Mouse (Mus musculus): ENCODE results near the gene Arhgdig. TPM values are rescaled to one million over a fixed set of nuclear protein-coding genes. Genes with fewer than 3 reads are reported as not detected.
A peak's percentile ranks its signal among the peaks of the same experiment; 100 is the strongest.

The Arhgdig gene
- 10 to 100 TPM; 59.6 to 69.7 (median 67.6) TPM for total RNA-seq (2022)

GRCm38 (mm10) chr17:26207686-26208085 lies at the start of gene Arhgdig:
TSS of gene Arhgdig (minus strand) at chr17:26207786.
- DNase-seq (ENCODE audit: low spot score in 2 of 2) = no peak

GRCm38 (mm10) chr17:26255313-26255712 lies 47.7 kb upstream of the Arhgdig start:
- no peak for DNase-seq (ENCODE audit: low spot score in 2 of 2)

GRCm38 (mm10) chr17:26253399-26253798 lies 45.8 kb upstream of the Arhgdig start:
- no peak for DNase-seq (ENCODE audit: low spot score in 2 of 2)

GRCm38 (mm10) chr17:26252539-26253251 lies 45.1 kb upstream of the Arhgdig start, which contains the start of gene Luc7l:
TSS of gene Luc7l (plus strand) at chr17:26252896.
- DNase-seq (ENCODE audit: low spot score in 2 of 2) = peak; percentile 91 to 95

- no peak for DNase-seq (ENCODE audit: low spot score in 2 of 2)
These were observed 44.4 kb upstream of the Arhgdig start for GRCm38 (mm10) chr17:26251886-26252538.

- peak; percentile 88 to 93 for DNase-seq (ENCODE audit: low spot score in 2 of 2)
These were observed 36.7 kb upstream of the Arhgdig start, which contains the start of gene Fam234a for GRCm38 (mm10) chr17:26244101-26244841. TSS of gene Fam234a (minus strand) at chr17:26244242.

- DNase-seq (ENCODE audit: low spot score in 2 of 2) = no peak
These were observed 36.0 kb upstream of the Arhgdig start for GRCm38 (mm10) chr17:26243471-26244100.

- no peak for DNase-seq (ENCODE audit: low spot score in 2 of 2)
These were observed 33.4 kb upstream of the Arhgdig start for GRCm38 (mm10) chr17:26240990-26241389.

GRCm38 (mm10) chr17:26240120-26240790 lies 32.7 kb upstream of the Arhgdig start:
- no peak for DNase-seq (ENCODE audit: low spot score in 2 of 2)

- no peak for DNase-seq (ENCODE audit: low spot score in 2 of 2)
These were observed 32.0 kb upstream of the Arhgdig start for GRCm38 (mm10) chr17:26239551-26239950.

GRCm38 (mm10) chr17:26237667-26238066 lies 30.1 kb upstream of the Arhgdig start:
- DNase-seq (ENCODE audit: low spot score in 2 of 2) = no peak

GRCm38 (mm10) chr17:26235077-26235815 lies 27.7 kb upstream of the Arhgdig start:
- DNase-seq (ENCODE audit: low spot score in 2 of 2) = no peak

- no peak for DNase-seq (ENCODE audit: low spot score in 2 of 2)
These were observed 26.8 kb upstream of the Arhgdig start for GRCm38 (mm10) chr17:26234386-26234785.

- DNase-seq (ENCODE audit: low spot score in 2 of 2) = no peak
These were observed 25.3 kb upstream of the Arhgdig start for GRCm38 (mm10) chr17:26232863-26233262.

- no peak for DNase-seq (ENCODE audit: low spot score in 2 of 2)
These were observed 23.6 kb upstream of the Arhgdig start for GRCm38 (mm10) chr17:26231156-26231555.

GRCm38 (mm10) chr17:26229776-26230175 lies 22.2 kb upstream of the Arhgdig start:
- no peak for DNase-seq (ENCODE audit: low spot score in 2 of 2)

GRCm38 (mm10) chr17:26225150-26225549 lies 17.6 kb upstream of the Arhgdig start:
- DNase-seq (ENCODE audit: low spot score in 2 of 2) = no peak

GRCm38 (mm10) chr17:26221508-26221907 lies 13.9 kb upstream of the Arhgdig start:
- DNase-seq (ENCODE audit: low spot score in 2 of 2) = no peak

- no peak for DNase-seq (ENCODE audit: low spot score in 2 of 2)
These were observed 5.1 kb upstream of the Arhgdig start for GRCm38 (mm10) chr17:26212681-26213080.

GRCm38 (mm10) chr17:26212241-26212640 lies 4.7 kb upstream of the Arhgdig start:
- no peak for DNase-seq (ENCODE audit: low spot score in 2 of 2)
